Mouse (Mus musculus) limb, embryonic 14.5 days (tissue): ENCODE results near the gene Lpin1. TPM values are rescaled to one million over a fixed set of nuclear protein-coding genes. Genes with fewer than 3 reads are reported as not detected.

Experiments used
- ATAC-seq: fragments of 200-750 bp; cut with Nextera tagmentation; 2 replicates; pipeline ENCODE4 v1.8.0; 2017; ENCODE audit warnings: low read depth, moderate number of reproducible peaks, moderate TSS enrichment; ENCODE audit not compliant: low FRiP score
- DNase-seq: peaks from one replicate; pipeline ENCODE4 v3.0.0-alpha.2; 2015; ENCODE audit warnings: low spot score
- H3K27ac ChIP-seq: fragments of 300-500 bp; sonication (generic); replicated peaks from 2 replicates; pipeline ENCODE4 v1.5.1; 2014; ENCODE audit warnings: low read depth, mild to moderate bottlenecking, low read length, moderate library complexity, mixed read lengths
- H3K27me3 ChIP-seq: fragments of 300-500 bp; sonication (generic); 2 replicates; pipeline ENCODE4 v1.6.1; 2014; ENCODE audit warnings: low read length, mixed read lengths; ENCODE audit not compliant: control insufficient read depth, insufficient read depth
- H3K36me3 ChIP-seq: fragments of 300-500 bp; sonication (generic); 2 replicates; pipeline ENCODE4 v1.6.1; 2014; ENCODE audit warnings: mild to moderate bottlenecking, low read length, moderate library complexity, mixed read lengths; ENCODE audit not compliant: control insufficient read depth, insufficient read depth
- H3K4me1 ChIP-seq: fragments of 300-500 bp; sonication (generic); 2 replicates; pipeline ENCODE4 v1.6.1; 2014; ENCODE audit warnings: antibody characterized with exemption, low read length, mixed read lengths; ENCODE audit not compliant: control insufficient read depth, insufficient read depth
- H3K4me2 ChIP-seq: fragments of 300-500 bp; sonication (generic); replicated peaks from 2 replicates; pipeline ENCODE4 v1.6.1; 2014; ENCODE audit warnings: low read depth, mild to moderate bottlenecking, low read length, moderate library complexity; ENCODE audit not compliant: severe bottlenecking
- H3K4me3 ChIP-seq: fragments of 300-500 bp; sonication (generic); replicated peaks from 2 replicates; pipeline ENCODE4 v1.5.1; 2014; ENCODE audit warnings: low read length
- H3K9ac ChIP-seq: fragments of 300-500 bp; sonication (generic); 2 replicates; pipeline ENCODE4 v1.6.1; 2014; ENCODE audit warnings: mild to moderate bottlenecking, low read depth, low read length, moderate library complexity; ENCODE audit not compliant: severe bottlenecking
- H3K9me3 ChIP-seq: fragments of 300-500 bp; sonication (generic); 2 replicates; pipeline ENCODE4 v1.6.1; 2016; ENCODE audit warnings: low read length; ENCODE audit not compliant: control insufficient read depth
- POLR2A ChIP-seq: fragments of 200-500 bp; IDR thresholded peaks from 2 replicates; pipeline ENCODE4 v1.8.0; 2012; ENCODE audit warnings: inconsistent platforms, mild to moderate bottlenecking, moderate library complexity, borderline replicate concordance; ENCODE audit not compliant: insufficient read depth, insufficient read length; ENCODE audit errors: extremely low read depth
- WGBS: fragments of 180-500 bp; shearing (Covaris S2); extraction: QIAGEN DNeasy Blood & Tissue Kit; methylation state at CpG from one replicate; pipeline ENCODE4 v1.1.7; 2014; 5-methylcytosine and 5-hydroxymethylcytosine counted together
- polyA plus RNA-seq, 2 experiments: library from polyadenylated mRNA; depleted of rRNA in 1 of 2; stranded (reverse) in 1 of 2; unstranded in 1 of 2; fragments of >200 nt; fragmentation: Nextera tagmentation in 1 of 2; extraction: Ambion mirVana in 1 of 2; gene quantifications; 2 replicates each; pipeline versions ENCODE4 v1.2.1 to v1.2.3; 2012 to 2014

Lpin1 gene
- polyA plus RNA-seq, 2 experiments, result 6.4 to 6.5 TPM

GRCm38 (mm10) chr12:16506796-16507790 is 103.7 kb downstream of the Lpin1 start:
- 59% methylated on average over 16 of the region's 17 CpGs for WGBS
- no peak for TF ChIP-seq POLR2A
- no peaks in the 10 kb centered on the region for H3K4me1 ChIP-seq
- no peak overlapping the region for H3K4me3 ChIP-seq
- no peak for DNase-seq
- H3K27me3 ChIP-seq, result no peaks in the 10 kb centered on the region
- no peak overlapping the region for H3K4me2 ChIP-seq
- ATAC-seq, result no peak
- no peak overlapping the region for H3K9ac ChIP-seq
- no peak overlapping the region for H3K27ac ChIP-seq
- H3K36me3 ChIP-seq, result no peaks in the 10 kb centered on the region
- no peaks in the 10 kb centered on the region for H3K9me3 ChIP-seq

DNA sequence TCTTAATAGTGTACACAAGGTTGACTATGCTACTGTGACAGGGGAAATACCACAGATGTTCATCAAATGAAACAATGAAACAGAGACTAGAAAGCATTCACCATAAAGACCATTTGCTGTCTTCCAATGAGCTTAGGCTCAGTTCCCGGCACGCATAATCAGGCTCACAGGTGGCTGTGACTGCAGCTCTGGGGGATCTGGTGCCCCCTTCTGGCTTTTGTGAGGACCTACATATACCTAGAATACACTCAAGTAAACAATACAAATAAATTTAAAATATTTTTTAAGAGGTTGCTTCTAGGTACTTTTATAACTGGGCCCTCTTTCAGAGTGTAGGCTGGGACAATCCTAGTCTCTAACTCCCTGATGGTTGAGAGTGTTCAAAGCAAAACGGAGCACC is 106.5 kb downstream of the Lpin1 start:
- no peak overlapping the region for H3K27ac ChIP-seq
- 88% methylated on average over 3 of the region's 3 CpGs for WGBS
- no peak overlapping the region for H3K9ac ChIP-seq
- no peak overlapping the region for H3K4me2 ChIP-seq
- no peaks in the 10 kb centered on the region for H3K4me1 ChIP-seq
- TF ChIP-seq POLR2A, result no peak
- H3K4me3 ChIP-seq, result no peak overlapping the region
- ATAC-seq (no peak), DNase-seq (no peak)
- no peaks in the 10 kb centered on the region for H3K27me3 ChIP-seq
- H3K36me3 ChIP-seq, result no peaks in the 10 kb centered on the region
- no peaks in the 10 kb centered on the region for H3K9me3 ChIP-seq

GRCm38 (mm10) chr12:16497960-16498359 is 112.8 kb downstream of the Lpin1 start:
- TF ChIP-seq POLR2A, result no peak
- DNase-seq (peak; percentile 26), ATAC-seq (no peak; the same call in 1 of the 2 replicates)
- Histone ChIP-seq H3K27me3 (no peaks in the 10 kb centered on the region), H3K9ac (no peak overlapping the region), H3K36me3 (no peaks in the 10 kb centered on the region), H3K9me3 (no peaks in the 10 kb centered on the region), H3K4me2 (no peak overlapping the region), H3K27ac (no peak overlapping the region), H3K4me3 (no peak overlapping the region), H3K4me1 (no peaks in the 10 kb centered on the region)
- WGBS, result 19% methylated on average over 4 of the region's 4 CpGs

- no peak for ATAC-seq
- Histone ChIP-seq H3K4me1 (no peaks in the 10 kb centered on the region), H3K27me3 (no peaks in the 10 kb centered on the region), H3K9me3 (no peaks in the 10 kb centered on the region), H3K36me3 (no peaks in the 10 kb centered on the region), H3K9ac (no peak overlapping the region), H3K4me2 (no peak overlapping the region), H3K4me3 (no peak overlapping the region), H3K27ac (no peak overlapping the region)
- WGBS, result 61% methylated on average over 6 of the region's 6 CpGs
- peak; percentile 30 for DNase-seq
- no peak for TF ChIP-seq POLR2A
Measured at GRCm38 (mm10) chr12:16492713-16493112, 118.1 kb downstream of the Lpin1 start.

DNA sequence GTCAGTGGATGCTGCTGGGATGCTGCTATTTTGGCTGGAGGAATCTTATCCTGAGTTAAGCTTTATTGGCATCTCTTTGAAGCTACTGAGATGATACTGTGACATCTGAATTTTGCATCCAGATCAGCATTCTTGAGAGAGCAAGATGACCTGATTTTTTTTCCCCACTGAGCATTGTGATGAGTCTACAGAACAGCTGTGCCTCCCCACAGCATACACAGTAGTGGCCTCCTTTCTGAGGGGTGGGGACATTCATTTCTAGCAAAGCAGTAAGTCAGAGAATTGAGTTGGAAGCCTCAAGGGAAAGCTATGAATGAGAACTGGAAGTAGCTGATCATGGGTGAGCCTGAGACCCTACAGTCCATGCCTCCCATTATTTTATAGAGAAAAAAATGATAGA is 121.9 kb downstream of the Lpin1 start:
- ATAC-seq (no peak), DNase-seq (no peak)
- no peak overlapping the region for H3K27ac ChIP-seq
- H3K4me1 ChIP-seq, result no peaks in the 10 kb centered on the region
- no peak for TF ChIP-seq POLR2A
- no peak overlapping the region for H3K4me2 ChIP-seq
- H3K9me3 ChIP-seq, result no peaks in the 10 kb centered on the region
- H3K27me3 ChIP-seq, result no peaks in the 10 kb centered on the region
- no peak overlapping the region for H3K9ac ChIP-seq
- no peak overlapping the region for H3K4me3 ChIP-seq
- H3K36me3 ChIP-seq, result no peaks in the 10 kb centered on the region
